Mouse (Mus musculus): ENCODE measurements around the gene Dcun1d1. TPM values are rescaled to one million over a fixed set of nuclear protein-coding genes. Genes with fewer than 3 reads are reported as not detected.

Dcun1d1 gene
- polyA plus RNA-seq, 1 experiment from 2014 or later = 82.6 TPM

- Histone ChIP-seq H3K9me3 (replicated peaks) (no peaks in the 10 kb centered on the region), H3K4me2 (no peak overlapping the region), H3K27ac (ENCODE audit: poor library complexity, severe bottlenecking) (no peak overlapping the region; the same call in 1 of the 2 replicates), H3K36me3 (peaks cover 50% of the 10 kb centered on the region), H3K9ac (no peak overlapping the region), H3K4me1 (replicated peaks) (no peaks in the 10 kb centered on the region), H3K4me3 (no peak overlapping the region), H3K27me3 (replicated peaks) (no peaks in the 10 kb centered on the region)
- 86% methylated on average over 3 of the region's 3 CpGs for WGBS
- ATAC-seq (ENCODE audit: insufficient number of reproducible peaks, low FRiP score) = no peak
Observed at GRCm38 (mm10) chr3:35957230-35957629, 20.0 kb upstream of the Dcun1d1 start.

- no peaks in the 10 kb centered on the region for H3K9me3 ChIP-seq (replicated peaks)
- H3K4me3 ChIP-seq = no peak overlapping the region
Observed at GRCm38 (mm10) chr3:35954901-35955575, 17.8 kb upstream of the Dcun1d1 start.

GRCm38 (mm10) chr3:35953816-35954215 is 16.6 kb upstream of the Dcun1d1 start:
- no peak for ATAC-seq (ENCODE audit: insufficient number of reproducible peaks, low FRiP score)

More at GRCm38 (mm10) chr3:35954901-35955575, 17.8 kb upstream of the Dcun1d1 start:
- Histone ChIP-seq H3K4me1 (replicated peaks) (no peaks in the 10 kb centered on the region), H3K36me3 (peaks cover 34% of the 10 kb centered on the region), H3K4me2 (no peak overlapping the region), H3K9ac (no peak overlapping the region), H3K27ac (ENCODE audit: poor library complexity, severe bottlenecking) (no peak overlapping the region), H3K27me3 (replicated peaks) (no peaks in the 10 kb centered on the region)
- 91% methylated on average over 11 of the region's 11 CpGs for WGBS
- ATAC-seq (ENCODE audit: insufficient number of reproducible peaks, low FRiP score) = no peak

GRCm38 (mm10) chr3:35953184-35953583 is 15.9 kb upstream of the Dcun1d1 start:
- Histone ChIP-seq H3K4me2 (no peak overlapping the region), H3K4me3 (no peak overlapping the region), H3K4me1 (replicated peaks) (no peaks in the 10 kb centered on the region), H3K27ac (ENCODE audit: poor library complexity, severe bottlenecking) (no peak overlapping the region), H3K9ac (no peak overlapping the region), H3K27me3 (replicated peaks) (no peaks in the 10 kb centered on the region), H3K36me3 (peaks cover 18% of the 10 kb centered on the region; the same call in 1 of the 2 replicates), H3K9me3 (replicated peaks) (no peaks in the 10 kb centered on the region)
- ATAC-seq (ENCODE audit: insufficient number of reproducible peaks, low FRiP score) = no peak
- 36% methylated on average over 1 of the region's 1 CpGs for WGBS

More at GRCm38 (mm10) chr3:35953816-35954215, 16.6 kb upstream of the Dcun1d1 start:
- Histone ChIP-seq H3K4me1 (replicated peaks) (no peaks in the 10 kb centered on the region), H3K9ac (no peak overlapping the region), H3K36me3 (peaks cover 24% of the 10 kb centered on the region), H3K9me3 (replicated peaks) (no peaks in the 10 kb centered on the region), H3K4me2 (no peak overlapping the region), H3K4me3 (no peak overlapping the region), H3K27ac (ENCODE audit: poor library complexity, severe bottlenecking) (no peak overlapping the region), H3K27me3 (replicated peaks) (no peaks in the 10 kb centered on the region)
- WGBS = 81% methylated on average over 6 of the region's 6 CpGs

- ATAC-seq (ENCODE audit: insufficient number of reproducible peaks, low FRiP score) = no peak
- Histone ChIP-seq H3K27me3 (replicated peaks) (no peaks in the 10 kb centered on the region), H3K27ac (ENCODE audit: poor library complexity, severe bottlenecking) (no peak overlapping the region), H3K9ac (no peak overlapping the region), H3K36me3 (no peaks in the 10 kb centered on the region), H3K4me1 (replicated peaks) (no peaks in the 10 kb centered on the region), H3K4me3 (no peak overlapping the region), H3K4me2 (no peak overlapping the region), H3K9me3 (replicated peaks) (no peaks in the 10 kb centered on the region)
- WGBS = 92% methylated on average over 7 of the region's 7 CpGs
Observed at GRCm38 (mm10) chr3:35948197-35948596, 11.0 kb upstream of the Dcun1d1 start.

GRCm38 (mm10) chr3:35940520-35941135 is 3.4 kb upstream of the Dcun1d1 start:
- H3K27ac ChIP-seq (ENCODE audit: poor library complexity, severe bottlenecking) = no peak overlapping the region
- no peak overlapping the region for H3K4me3 ChIP-seq
- ATAC-seq (ENCODE audit: insufficient number of reproducible peaks, low FRiP score) = no peak
- no peaks in the 10 kb centered on the region for H3K4me1 ChIP-seq (replicated peaks)
- H3K4me2 ChIP-seq = no peak overlapping the region
- H3K9me3 ChIP-seq (replicated peaks) = no peaks in the 10 kb centered on the region
- peaks cover 5% of the 10 kb centered on the region; the same call in 1 of the 2 replicates for H3K36me3 ChIP-seq
- H3K27me3 ChIP-seq (replicated peaks) = no peaks in the 10 kb centered on the region
- WGBS = 78% methylated on average over 4 of the region's 4 CpGs
- no peak overlapping the region for H3K9ac ChIP-seq

GRCm38 (mm10) chr3:35940047-35940446 is 2.8 kb upstream of the Dcun1d1 start:
- Histone ChIP-seq H3K9ac (no peak overlapping the region), H3K4me3 (no peak overlapping the region), H3K27me3 (replicated peaks) (no peaks in the 10 kb centered on the region), H3K27ac (ENCODE audit: poor library complexity, severe bottlenecking) (no peak overlapping the region), H3K9me3 (replicated peaks) (no peaks in the 10 kb centered on the region), H3K4me2 (no peak overlapping the region), H3K36me3 (peaks cover 5% of the 10 kb centered on the region; the same call in 1 of the 2 replicates), H3K4me1 (replicated peaks) (no peaks in the 10 kb centered on the region)
- 36% methylated on average over 2 of the region's 2 CpGs for WGBS
- no peak for ATAC-seq (ENCODE audit: insufficient number of reproducible peaks, low FRiP score)

- Histone ChIP-seq H3K27me3 (replicated peaks) (no peaks in the 10 kb centered on the region), H3K4me3 (peak overlapping the region; percentile 99), H3K4me1 (replicated peaks) (peaks cover 30% of the 10 kb centered on the region), H3K9ac (peak overlapping the region; percentile 100), H3K27ac (ENCODE audit: poor library complexity, severe bottlenecking) (peak overlapping the region; percentile 97), H3K4me2 (peak overlapping the region; percentile 84), H3K36me3 (peaks cover 3% of the 10 kb centered on the region; the same call in 1 of the 2 replicates), H3K9me3 (replicated peaks) (no peaks in the 10 kb centered on the region)
- 2% methylated on average over 14 of the region's 14 CpGs for WGBS
- ATAC-seq (ENCODE audit: insufficient number of reproducible peaks, low FRiP score) = no peak
Observed at GRCm38 (mm10) chr3:35933405-35933777, 3.9 kb downstream of the Dcun1d1 start.

GRCm38 (mm10) chr3:35932735-35933404 is 4.4 kb downstream of the Dcun1d1 start:
- Histone ChIP-seq H3K36me3 (no peaks in the 10 kb centered on the region), H3K4me2 (peak overlapping the region; percentile 84), H3K27ac (ENCODE audit: poor library complexity, severe bottlenecking) (peak overlapping the region; percentile 97), H3K4me3 (peak overlapping the region; percentile 99), H3K4me1 (replicated peaks) (peaks cover 30% of the 10 kb centered on the region), H3K9ac (peak overlapping the region; percentile 100), H3K9me3 (replicated peaks) (no peaks in the 10 kb centered on the region), H3K27me3 (replicated peaks) (no peaks in the 10 kb centered on the region)
- ATAC-seq (ENCODE audit: insufficient number of reproducible peaks, low FRiP score) = peak; percentile 90
- WGBS = under 1% methylated on average over 41 of the region's 73 CpGs

GRCm38 (mm10) chr3:35931896-35932727 is 5.1 kb downstream of the Dcun1d1 start:
- H3K4me3 ChIP-seq = peak overlapping the region; percentile 99
- 2% methylated on average over 64 of the region's 65 CpGs for WGBS

More at GRCm38 (mm10) chr3:35931896-35932727, 5.1 kb downstream of the Dcun1d1 start:
- H3K36me3 ChIP-seq = no peaks in the 10 kb centered on the region
- peak; percentile 75 for ATAC-seq (ENCODE audit: insufficient number of reproducible peaks, low FRiP score)
- peak overlapping the region; percentile 84 for H3K4me2 ChIP-seq
- peak overlapping the region; percentile 97 for H3K27ac ChIP-seq (ENCODE audit: poor library complexity, severe bottlenecking)
- H3K27me3 ChIP-seq (replicated peaks) = no peaks in the 10 kb centered on the region
- H3K9me3 ChIP-seq (replicated peaks) = no peaks in the 10 kb centered on the region
- peak overlapping the region; percentile 100 for H3K9ac ChIP-seq
- H3K4me1 ChIP-seq (replicated peaks) = peaks cover 33% of the 10 kb centered on the region

All from heart, embryonic 12.5 days (tissue).